Mouse (Mus musculus) right cerebral cortex, postnatal 25 days (tissue): Measurements from ENCODE around the gene Nxph3.
A peak's percentile ranks its signal among the peaks of the same experiment; 100 is the strongest.

Experiments
- DNase-seq: peaks from one replicate; pipeline ENCODE4 v3.0.0; 2022

The Nxph3 gene

GRCm38 (mm10) chr11:95490104-95490503, 24.3 kb downstream of the Nxph3 start:
- no peak for DNase-seq

- no peak for DNase-seq
These were observed 27.1 kb downstream of the Nxph3 start for GRCm38 (mm10) chr11:95487237-95487636.

GRCm38 (mm10) chr11:95485634-95486033, 28.7 kb downstream of the Nxph3 start:
- DNase-seq, result no peak

GRCm38 (mm10) chr11:95480662-95481061, 33.7 kb downstream of the Nxph3 start:
- no peak for DNase-seq

GRCm38 (mm10) chr11:95479458-95479857, 34.9 kb downstream of the Nxph3 start:
- DNase-seq, result no peak

- DNase-seq, result peak; percentile 85
These were observed 38.0 kb downstream of the Nxph3 start for GRCm38 (mm10) chr11:95476323-95476722.

GRCm38 (mm10) chr11:95473456-95473855, 40.9 kb downstream of the Nxph3 start:
- DNase-seq, result no peak

GRCm38 (mm10) chr11:95472942-95473341, 41.4 kb downstream of the Nxph3 start:
- no peak for DNase-seq

GRCm38 (mm10) chr11:95467731-95468130, 46.6 kb downstream of the Nxph3 start:
- no peak for DNase-seq

GRCm38 (mm10) chr11:95462168-95462567, 52.2 kb downstream of the Nxph3 start:
- DNase-seq, result no peak

- DNase-seq, result no peak
These were observed 53.5 kb downstream of the Nxph3 start for GRCm38 (mm10) chr11:95460872-95461271.
